Mouse (Mus musculus) MEL (cell line): ENCODE results near the gene Rac3. TPM values are rescaled to one million over a fixed set of nuclear protein-coding genes. Genes with fewer than 3 reads are reported as not detected.

Source experiments
- DNase-seq: peaks from one replicate; pipeline ENCODE4 v3.0.0; 2011; ENCODE audit warnings: low read depth, low spot score
- H3K27ac ChIP-seq: 2 replicates; pipeline ENCODE4 v1.5.1; 2012; ENCODE audit warnings: low read depth, mild to moderate bottlenecking, control low read depth, low read length, moderate library complexity; ENCODE audit not compliant: control insufficient read depth
- H3K27me3 ChIP-seq, 2 experiments: fragments of 150-350 bp in 1 of 2; sonication (generic) in 1 of 2; 2 replicates each; pipeline ENCODE4 v1.6.1; 2012; ENCODE audit warnings: low read length in 2 of 2, mild to moderate bottlenecking in 2 of 2, improper control_type of control experiment in 1 of 2, moderate library complexity in 1 of 2; ENCODE audit not compliant: insufficient read depth in 2 of 2, control insufficient read depth in 1 of 2
- H3K36me3 ChIP-seq, 2 experiments: 2 replicates each; pipeline ENCODE4 v1.6.1; 2012 to 2014; ENCODE audit warnings: low read length in 2 of 2, improper control_type of control experiment in 1 of 2, inconsistent platforms in 1 of 2, mild to moderate bottlenecking in 1 of 2; ENCODE audit not compliant: insufficient read depth in 2 of 2, control insufficient read depth in 1 of 2
- H3K4me1 ChIP-seq, 2 experiments: fragments of 150-350 bp in 1 of 2; sonication (generic) in 1 of 2; 2 replicates each; pipeline ENCODE4 v1.6.1; 2012; ENCODE audit warnings: low read length in 2 of 2, improper control_type of control experiment in 1 of 2, mild to moderate bottlenecking in 1 of 2; ENCODE audit not compliant: insufficient read depth in 2 of 2, control insufficient read depth in 1 of 2
- H3K4me3 ChIP-seq, 2 experiments: fragments of 150-350 bp in 1 of 2; sonication (generic) in 1 of 2; 2 replicates each; pipeline ENCODE4 v1.5.1; 2012; ENCODE audit warnings: low read depth in 2 of 2, low read length in 2 of 2, mild to moderate bottlenecking in 2 of 2, moderate library complexity in 2 of 2, control low read depth in 1 of 2, improper control_type of control experiment in 1 of 2; ENCODE audit not compliant: control insufficient read depth in 1 of 2, insufficient read depth in 1 of 2
- H3K79me2 ChIP-seq: 2 replicates; pipeline ENCODE4 v1.6.1; 2012; ENCODE audit warnings: mild to moderate bottlenecking, low read length, moderate library complexity; ENCODE audit not compliant: control insufficient read depth, poor library complexity, insufficient read depth
- H3K9ac ChIP-seq: 2 replicates; pipeline ENCODE4 v1.6.1; 2012; ENCODE audit warnings: low read depth, mild to moderate bottlenecking, control low read depth, low read length, moderate library complexity; ENCODE audit not compliant: control insufficient read depth, poor library complexity, severe bottlenecking
- H3K9me3 ChIP-seq: fragments of 150-350 bp; sonication (generic); replicated peaks from 2 replicates; pipeline ENCODE4 v1.6.1; 2012; ENCODE audit warnings: mild to moderate bottlenecking, low read length, improper control_type of control experiment, moderate library complexity; ENCODE audit not compliant: insufficient read depth
- CTCF ChIP-seq, 3 experiments: IDR thresholded peaks in 2 of 3; conservative IDR thresholded peaks in 1 of 3; 2 replicates each; pipeline ENCODE4 v1.5.1; 2011 to 2012; ENCODE audit warnings: low read length in 3 of 3, low read depth in 2 of 3, mild to moderate bottlenecking in 2 of 3, improper control_type of control experiment in 1 of 3, inconsistent platforms in 1 of 3, mixed read lengths in 1 of 3, moderate library complexity in 1 of 3; ENCODE audit not compliant: control insufficient read depth in 1 of 3, insufficient read depth in 1 of 3, poor library complexity in 1 of 3, severe bottlenecking in 1 of 3
- ELF1 ChIP-seq: IDR thresholded peaks from 2 replicates; pipeline ENCODE4 v1.6.1; 2014; ENCODE audit warnings: low read depth, mild to moderate bottlenecking, inconsistent platforms, low read length, improper control_type of control experiment, moderate library complexity
- GATA1 ChIP-seq: IDR thresholded peaks from 2 replicates; pipeline ENCODE4 v1.6.1; 2011; ENCODE audit warnings: low read depth, low read length, improper control_type of control experiment
- HCFC1 ChIP-seq: IDR thresholded peaks from 2 replicates; pipeline ENCODE4 v1.6.1; 2012; ENCODE audit warnings: low read depth, mild to moderate bottlenecking, inconsistent platforms, low read length, improper control_type of control experiment, moderate library complexity
- JUND ChIP-seq: IDR thresholded peaks from 2 replicates; pipeline ENCODE4 v1.6.1; 2011; ENCODE audit warnings: low read depth, mild to moderate bottlenecking, improper control_type of control experiment, low read length
- MAFK ChIP-seq: IDR thresholded peaks from 2 replicates; pipeline ENCODE4 v1.6.1; 2011; ENCODE audit warnings: low read depth, mild to moderate bottlenecking, low read length, improper control_type of control experiment, borderline replicate concordance
- MAX ChIP-seq: IDR thresholded peaks from 2 replicates; pipeline ENCODE4 v1.6.1; 2011; ENCODE audit warnings: low read length, improper control_type of control experiment
- MAZ ChIP-seq: IDR thresholded peaks from 2 replicates; pipeline ENCODE4 v1.6.1; 2012; ENCODE audit warnings: low read depth, mild to moderate bottlenecking, inconsistent platforms, low read length, improper control_type of control experiment
- MYC ChIP-seq: IDR thresholded peaks from 2 replicates; pipeline ENCODE4 v1.6.1; 2011; ENCODE audit warnings: low read depth, mild to moderate bottlenecking, low read length, improper control_type of control experiment, moderate library complexity
- NELFE ChIP-seq: IDR thresholded peaks from 2 replicates; pipeline ENCODE4 v1.6.1; 2011; ENCODE audit warnings: low read depth, low read length, improper control_type of control experiment
- POLR2A ChIP-seq, 2 experiments: IDR thresholded peaks; 2 replicates each; pipeline ENCODE4 v1.6.1; 2011 to 2012; ENCODE audit warnings: low read length in 2 of 2, mild to moderate bottlenecking in 2 of 2, control low read depth in 1 of 2, improper control_type of control experiment in 1 of 2, low read depth in 1 of 2, moderate library complexity in 1 of 2; ENCODE audit not compliant: control insufficient read depth in 1 of 2, insufficient read depth in 1 of 2, poor library complexity in 1 of 2
- POLR2AphosphoS5 ChIP-seq: IDR thresholded peaks from 2 replicates; pipeline ENCODE4 v1.6.1; 2012; ENCODE audit warnings: low read depth, borderline replicate concordance, mild to moderate bottlenecking, inconsistent platforms, low read length, moderate library complexity, mixed read lengths
- SMC3 ChIP-seq: IDR thresholded peaks from 2 replicates; pipeline ENCODE4 v1.6.1; 2011; ENCODE audit warnings: low read depth, low read length, improper control_type of control experiment
- TAL1 ChIP-seq: IDR thresholded peaks from 2 replicates; pipeline ENCODE4 v1.6.1; 2012; ENCODE audit warnings: mild to moderate bottlenecking, inconsistent platforms, low read length, moderate library complexity, mixed read lengths
- UBTF ChIP-seq: IDR thresholded peaks from 2 replicates; pipeline ENCODE4 v1.6.1; 2012; ENCODE audit warnings: low read depth, mild to moderate bottlenecking, inconsistent platforms, low read length, improper control_type of control experiment, moderate library complexity, borderline replicate concordance; ENCODE audit not compliant: insufficient read depth
- USF1 ChIP-seq: IDR thresholded peaks from 2 replicates; pipeline ENCODE4 v1.6.1; 2014; ENCODE audit warnings: low read depth, mild to moderate bottlenecking, inconsistent platforms, low read length, improper control_type of control experiment, moderate library complexity
- ZC3H11A ChIP-seq: IDR thresholded peaks from 2 replicates; pipeline ENCODE4 v1.6.1; 2012; ENCODE audit warnings: low read depth, mild to moderate bottlenecking, inconsistent platforms, low read length, improper control_type of control experiment
- ZMIZ1 ChIP-seq: IDR thresholded peaks from 2 replicates; pipeline ENCODE4 v1.6.1; 2012; ENCODE audit warnings: low read depth, mild to moderate bottlenecking, inconsistent platforms, low read length, improper control_type of control experiment, moderate library complexity
- ZNF384 ChIP-seq: IDR thresholded peaks from 2 replicates; pipeline ENCODE4 v1.6.1; 2012; ENCODE audit warnings: low read depth, mild to moderate bottlenecking, inconsistent platforms, low read length, improper control_type of control experiment
- polyA plus RNA-seq, 2 experiments: library from polyadenylated mRNA; stranded (reverse) in 1 of 2; unstranded in 1 of 2; fragments of >175 nt in 1 of 2; fragments of >200 nt in 1 of 2; gene quantifications; 2 replicates each; pipeline versions ENCODE4 v1.2.1 to v1.2.4; 2012; ENCODE audit warnings: low replicate concordance in 2 of 2, low read depth in 1 of 2; ENCODE audit not compliant: insufficient read length in 2 of 2, insufficient read depth in 1 of 2, missing spikeins in 1 of 2
- total RNA-seq: library from RNA; depleted of rRNA; stranded (reverse); fragments of 300-350 nt; gene quantifications from 2 replicates; pipeline ENCODE4 v1.2.3, GENCODE M21; 2012

Rac3 gene
- total and polyA plus RNA-seq, 3 experiments: 12.0 to 13.1 TPM; not detected in 1

- no peaks in the 10 kb centered on the region for H3K9me3 ChIP-seq
- no peaks in the 10 kb centered on the region for H3K79me2 ChIP-seq
- no peaks in the 10 kb centered on the region for H3K27me3 ChIP-seq
- no peaks in the 10 kb centered on the region; a peak in 1 of 4 replicates for H3K36me3 ChIP-seq
- no peaks in the 10 kb centered on the region for H3K4me1 ChIP-seq
- H3K27ac ChIP-seq: no peak overlapping the region
- no peak for TF ChIP-seq MAX
- no peak for TF ChIP-seq ZMIZ1
- TF ChIP-seq GATA1: no peak
- TF ChIP-seq ZC3H11A: no peak
- no peak for TF ChIP-seq USF1
- TF ChIP-seq MYC: no peak
- TF ChIP-seq TAL1: no peak
- TF ChIP-seq ZNF384: no peak
- TF ChIP-seq HCFC1: no peak
- TF ChIP-seq MAFK: no peak
- no peak for TF ChIP-seq POLR2AphosphoS5
- no peak for TF ChIP-seq ELF1
- TF ChIP-seq NELFE: no peak
- TF ChIP-seq UBTF: no peak
- no peak for DNase-seq
- H3K4me3 ChIP-seq: no peak overlapping the region
- no peak overlapping the region for H3K9ac ChIP-seq
Observed at GRCm38 (mm10) chr11:120695184-120695583, 26.1 kb upstream of the Rac3 start.

- H3K4me1 ChIP-seq: no peaks in the 10 kb centered on the region
- no peak for TF ChIP-seq JUND
- TF ChIP-seq, all 39 proteins: peak for 0
- Histone ChIP-seq H3K27me3 (no peaks in the 10 kb centered on the region), H3K9me3 (no peaks in the 10 kb centered on the region), H3K9ac (no peak overlapping the region), H3K79me2 (no peaks in the 10 kb centered on the region), H3K27ac (no peak overlapping the region), H3K36me3 (no peaks in the 10 kb centered on the region; a peak in 1 of 4 replicates), H3K4me3 (no peak overlapping the region)
- DNase-seq: no peak
Observed at GRCm38 (mm10) chr11:120695641-120696040, 25.6 kb upstream of the Rac3 start.

GRCm38 (mm10) chr11:120696568-120696967 lies 24.7 kb upstream of the Rac3 start:
- Histone ChIP-seq H3K27me3 (no peaks in the 10 kb centered on the region), H3K4me1 (no peaks in the 10 kb centered on the region), H3K9ac (no peak overlapping the region), H3K36me3 (no peaks in the 10 kb centered on the region; a peak in 1 of 4 replicates), H3K9me3 (no peaks in the 10 kb centered on the region), H3K4me3 (no peak overlapping the region), H3K79me2 (no peaks in the 10 kb centered on the region), H3K27ac (no peak overlapping the region)
- DNase-seq: peak; percentile 48
- TF ChIP-seq CTCF (IDR thresholded peaks at IDR 0.05 in 2 of 3, conservative IDR thresholded peaks at IDR 0.05 in 1 of 3; ENCODE audit: control insufficient read depth in 1 of 3, insufficient read depth in 1 of 3, low read depth in 2 of 3, low read length in 3 of 3, poor library complexity in 1 of 3, severe bottlenecking in 1 of 3) (peak; percentile 50 to 67 (median 52)), POLR2A (IDR thresholded peaks at IDR 0.05; ENCODE audit: control insufficient read depth in 1 of 2, insufficient read depth in 1 of 2, low read depth in 1 of 2, low read length in 2 of 2, poor library complexity in 1 of 2) (peak in 1 of 2 experiments; percentile 21; a peak in 1 of 4 replicates), MAZ (no peak), SMC3 (0 out of 2 replicates have a peak, but pooled peaks have one; percentile 18), NELFE (no peak), ZMIZ1 (no peak), ZC3H11A (no peak)
